23 mouse cellular contexts compared by ENCODE assay signal in the genomic region with DNA sequence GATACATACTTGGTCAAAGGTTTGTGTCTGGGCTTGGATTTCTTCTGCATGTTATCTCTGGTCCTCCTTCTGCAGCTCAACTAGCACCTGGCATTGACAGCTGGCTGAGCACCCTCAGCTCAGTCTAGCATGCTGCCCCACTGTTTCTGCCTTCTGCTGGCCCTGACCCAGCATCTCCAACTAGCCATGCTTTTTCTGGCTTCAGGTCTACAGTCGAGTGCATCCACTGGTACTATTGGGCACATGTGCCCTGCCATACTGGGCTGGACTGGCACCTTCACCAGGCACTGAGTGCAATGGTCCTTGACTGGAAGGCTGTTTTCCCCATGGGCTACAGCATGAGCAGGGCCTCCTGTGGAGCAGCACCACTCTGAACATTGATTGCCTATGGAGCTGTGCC.
A peak's percentile ranks its signal among the peaks of the same experiment; 100 is the strongest.
DNase-seq lines count a peak whose midpoint lies in the region; ATAC-seq and TF ChIP-seq lines count a peak whose summit lies in the region.
"Had no signal": no experiment of that assay in that cellular context is flagged by ENCODE, and none has a peak within 500 bp of the region (broad histone marks: within the 10 kb centered on the region; RNA-seq: fewer than 3 reads in every experiment).

No protein-coding gene starts in this region.

- no peaks in the 10 kb centered on the region for H3K4me1 ChIP-seq in forebrain, embryonic 13.5 days
- no peaks in the 10 kb centered on the region for H3K4me1 ChIP-seq in forebrain, embryonic 14.5 days (ENCODE audit: control insufficient read depth, insufficient read depth, low read length)
- H3K4me1 ChIP-seq in midbrain, postnatal 0 days (ENCODE audit: insufficient read depth, low read length): no peaks in the 10 kb centered on the region
- H3K4me1 ChIP-seq: embryonic facial prominence, embryonic 12.5 days; heart, embryonic 15.5 days; kidney, embryonic 15.5 days; megakaryocyte, embryonic 14.5 days had no signal

- no peak overlapping the region for H3K9ac ChIP-seq in forebrain, embryonic 13.5 days
- H3K9ac ChIP-seq in forebrain, embryonic 14.5 days (ENCODE audit: low read length): no peak overlapping the region
- H3K9ac ChIP-seq in midbrain, postnatal 0 days (replicated peaks; ENCODE audit: low read length, poor library complexity, severe bottlenecking): no peak overlapping the region
- H3K9ac ChIP-seq: embryonic facial prominence, embryonic 12.5 days; heart, embryonic 15.5 days; kidney, embryonic 15.5 days had no signal

- DNase-seq in forebrain, embryonic 14.5 days (ENCODE audit: low spot score): no peak
- peak; percentile 89 for DNase-seq in left cerebral cortex, postnatal 4 days
- no peak for DNase-seq in left cerebral cortex, postnatal 14 days (ENCODE audit: low spot score in 2 of 2)
- DNase-seq in right cerebral cortex, postnatal 14 days: peak; percentile 4
- DNase-seq in right cerebral cortex, postnatal 36 days (ENCODE audit: low spot score in 2 of 2): no peak
- peak; percentile 73 for DNase-seq in midbrain, postnatal 0 days (ENCODE audit: low spot score)
- DNase-seq: gastrocnemius, postnatal 14 days; heart, adult 2 months; kidney, postnatal 4 days; layer of hippocampus, adult 9-11 months; lung, adult 18-20 months; lung, postnatal 14 days; thymus, adult 2 months had no signal

- H3K4me3 ChIP-seq in forebrain, embryonic 13.5 days: no peak overlapping the region
- no peak overlapping the region for H3K4me3 ChIP-seq in forebrain, embryonic 14.5 days (ENCODE audit: low read depth, low read length)
- no peak overlapping the region for H3K4me3 ChIP-seq in midbrain, postnatal 0 days (ENCODE audit: low read depth, low read length)
- H3K4me3 ChIP-seq: embryonic facial prominence, embryonic 12.5 days; erythroblast, embryonic 14.5 days; heart, adult 2 months; heart, embryonic 15.5 days; kidney, embryonic 15.5 days; left cerebral cortex, adult 2 months; megakaryocyte, embryonic 14.5 days had no signal

- TF ChIP-seq CTCF in midbrain, postnatal 0 days (IDR thresholded peaks at IDR 0.05): no peak

- no peak overlapping the region for H3K27ac ChIP-seq in forebrain, embryonic 13.5 days
- H3K27ac ChIP-seq in forebrain, embryonic 14.5 days (ENCODE audit: low read depth, low read length): no peak overlapping the region
- H3K27ac ChIP-seq in midbrain, postnatal 0 days (ENCODE audit: low read depth, low read length): no peak overlapping the region
- H3K27ac ChIP-seq: embryonic facial prominence, embryonic 12.5 days; heart, adult 2 months; heart, embryonic 15.5 days; kidney, embryonic 15.5 days; left cerebral cortex, adult 2 months had no signal

- no peaks in the 10 kb centered on the region for H3K27me3 ChIP-seq in forebrain, embryonic 13.5 days
- no peaks in the 10 kb centered on the region for H3K27me3 ChIP-seq in forebrain, embryonic 14.5 days (replicated peaks; ENCODE audit: control insufficient read depth, insufficient read depth, low read length)
- no peaks in the 10 kb centered on the region for H3K27me3 ChIP-seq in midbrain, postnatal 0 days (ENCODE audit: insufficient read depth, low read length)
- H3K27me3 ChIP-seq: embryonic facial prominence, embryonic 12.5 days; heart, embryonic 15.5 days; kidney, embryonic 15.5 days; megakaryocyte, embryonic 14.5 days had no signal

- no peaks in the 10 kb centered on the region for H3K36me3 ChIP-seq in forebrain, embryonic 13.5 days (ENCODE audit: poor library complexity, severe bottlenecking)
- H3K36me3 ChIP-seq in forebrain, embryonic 14.5 days (ENCODE audit: control insufficient read depth, insufficient read depth, low read length): no peaks in the 10 kb centered on the region
- no peaks in the 10 kb centered on the region for H3K36me3 ChIP-seq in midbrain, postnatal 0 days (ENCODE audit: insufficient read depth, low read length)
- H3K36me3 ChIP-seq: embryonic facial prominence, embryonic 12.5 days; heart, embryonic 15.5 days; kidney, embryonic 15.5 days had no signal

- intact Hi-C loops in left cerebral cortex, postnatal 4 days (cut with DNase I): no loop called here
- intact Hi-C loops in left cerebral cortex, postnatal 14 days (cut with DNase I): no loop called here

- H3K4me2 ChIP-seq in forebrain, embryonic 13.5 days: no peak overlapping the region
- H3K4me2 ChIP-seq in forebrain, embryonic 14.5 days (ENCODE audit: low read length): no peak overlapping the region
- H3K4me2 ChIP-seq in midbrain, postnatal 0 days (ENCODE audit: low read depth, low read length, poor library complexity, severe bottlenecking): no peak overlapping the region
- H3K4me2 ChIP-seq: embryonic facial prominence, embryonic 12.5 days; heart, embryonic 15.5 days; kidney, embryonic 15.5 days; liver, embryonic 11.5 days had no signal

- ATAC-seq in forebrain, embryonic 13.5 days: peak; percentile 58
- no peak for ATAC-seq in forebrain, embryonic 14.5 days
- peak; percentile 78; the same call in 1 of the 2 replicates for ATAC-seq in midbrain, postnatal 0 days (ENCODE audit: low FRiP score)
- ATAC-seq in activated CD4-positive, CD25-positive, alpha-beta regulatory T cell, adult 4 months: no peak
- ATAC-seq: intestine, postnatal 0 days had no signal

- no peaks in the 10 kb centered on the region for H3K9me3 ChIP-seq in forebrain, embryonic 13.5 days (replicated peaks)
- no peaks in the 10 kb centered on the region for H3K9me3 ChIP-seq in forebrain, embryonic 14.5 days (replicated peaks; ENCODE audit: control insufficient read depth, low read length)
- H3K9me3 ChIP-seq in midbrain, postnatal 0 days (ENCODE audit: low read length): no peaks in the 10 kb centered on the region
- H3K9me3 ChIP-seq: embryonic facial prominence, embryonic 12.5 days; heart, embryonic 15.5 days; kidney, embryonic 15.5 days had no signal

- 86% methylated on average over 1 of the region's 1 CpGs for WGBS in forebrain, embryonic 13.5 days
- 90% methylated on average over 1 of the region's 1 CpGs for WGBS in forebrain, embryonic 14.5 days
- 75% methylated on average over 1 of the region's 1 CpGs for WGBS in midbrain, postnatal 0 days

Comparison
In these comparisons a context has a peak if more than half of its experiments do, and no peak if none do; other contexts are left out.
1. ATAC-seq: peak in forebrain, embryonic 13.5 days (single experiment) and midbrain, postnatal 0 days (single experiment); none in forebrain, embryonic 14.5 days (single experiment) and activated CD4-positive, CD25-positive, alpha-beta regulatory T cell, adult 4 months (single experiment).
2. DNase-seq: peak in left cerebral cortex, postnatal 4 days (single experiment), right cerebral cortex, postnatal 14 days (single experiment) and midbrain, postnatal 0 days (single experiment); none in forebrain, embryonic 14.5 days (single experiment), left cerebral cortex, postnatal 14 days (0 of 2) and right cerebral cortex, postnatal 36 days (0 of 2).